Mouse (Mus musculus): ENCODE results near the gene Msh3.

GRCm38 (mm10) chr13:92354456-92355271 is at the start of gene Msh3, which contains the start of gene Dhfr:
- TF ChIP-seq CTCF (IDR thresholded peaks at IDR 0.05; ENCODE audit: insufficient read depth, low read depth, low read length) (peak; percentile 92), POLR2A (IDR thresholded peaks at IDR 0.05; ENCODE audit: insufficient read depth, low read depth, low read length) (peak; percentile 95)
